Comparison of ENCODE assay signal across 10 mouse cellular contexts in genomic region chr6:83122961-83123360, GRCm38 (mm10). TPM values are rescaled to one million over a fixed set of nuclear protein-coding genes. Genes with fewer than 3 reads are reported as not detected.
DNase-seq lines count a peak whose midpoint lies in the region; ATAC-seq and TF ChIP-seq lines count a peak whose summit lies in the region.
"Had no signal": no experiment of that assay in that cellular context is flagged by ENCODE, and none has a peak within 500 bp of the region (broad histone marks: within the 10 kb centered on the region; RNA-seq: fewer than 3 reads in every experiment).

No protein-coding gene starts in this region.

- ATAC-seq in heart, embryonic 13.5 days (ENCODE audit: extremely low read depth, insufficient number of reproducible peaks, low FRiP score, low TSS enrichment): no peak
- ATAC-seq in forebrain, embryonic 12.5 days (ENCODE audit: low FRiP score): no peak
- ATAC-seq in liver, embryonic 13.5 days (ENCODE audit: low read depth): no peak
- ATAC-seq in CD4-positive, CD25-positive, alpha-beta regulatory T cell, adult 4 months: no peak
- no peak for ATAC-seq in frontal cortex, adult (ENCODE audit: low TSS enrichment)

- 84% methylated on average over 5 of the region's 5 CpGs for WGBS in heart, embryonic 13.5 days
- 84% methylated on average over 5 of the region's 5 CpGs for WGBS in forebrain, embryonic 12.5 days
- WGBS in liver, embryonic 13.5 days (ENCODE audit: insufficient replicate concordance): 89% methylated on average over 5 of the region's 5 CpGs

- no peaks in the 10 kb centered on the region for H3K9me3 ChIP-seq in heart, embryonic 13.5 days
- H3K9me3 ChIP-seq in E14TG2a.4 (ENCODE audit: low read length): no peaks in the 10 kb centered on the region
- H3K9me3 ChIP-seq in forebrain, embryonic 12.5 days: no peaks in the 10 kb centered on the region
- no peaks in the 10 kb centered on the region for H3K9me3 ChIP-seq in liver, embryonic 13.5 days (replicated peaks)

- peak overlapping the region; percentile 99 for H3K4me2 ChIP-seq in heart, embryonic 13.5 days
- H3K4me2 ChIP-seq in forebrain, embryonic 12.5 days: peak overlapping the region; percentile 94
- H3K4me2 ChIP-seq in liver, embryonic 13.5 days: peak overlapping the region; percentile 97

- peaks cover 45% of the 10 kb centered on the region for H3K4me1 ChIP-seq in heart, embryonic 13.5 days
- H3K4me1 ChIP-seq in E14TG2a.4 (replicated peaks; ENCODE audit: low read depth, low read length): peaks cover 60% of the 10 kb centered on the region
- H3K4me1 ChIP-seq in forebrain, embryonic 12.5 days: peaks cover 46% of the 10 kb centered on the region
- H3K4me1 ChIP-seq in liver, embryonic 13.5 days (replicated peaks): peaks cover 59% of the 10 kb centered on the region

- peak overlapping the region; percentile 94; the same call in 1 of the 2 replicates for H3K9ac ChIP-seq in heart, embryonic 13.5 days
- peak overlapping the region; percentile 88 for H3K9ac ChIP-seq in forebrain, embryonic 12.5 days
- H3K9ac ChIP-seq in liver, embryonic 13.5 days: peak overlapping the region; percentile 83

- intact Hi-C loops in heart, postnatal 36 days (cut with DNase I): no loop called here

- no peaks in the 10 kb centered on the region for H3K27me3 ChIP-seq in heart, embryonic 13.5 days (replicated peaks)
- no peaks in the 10 kb centered on the region for H3K27me3 ChIP-seq in E14TG2a.4 (ENCODE audit: insufficient read depth, low read length)
- H3K27me3 ChIP-seq in forebrain, embryonic 12.5 days: no peaks in the 10 kb centered on the region
- no peaks in the 10 kb centered on the region for H3K27me3 ChIP-seq in liver, embryonic 13.5 days

- no peak for DNase-seq in heart, postnatal 36 days
- DNase-seq in liver, embryonic 13.5 days: no peak
- no peak for DNase-seq in cerebellum, postnatal 25 days
- DNase-seq: cerebellum, adult 9-11 months; thymus, postnatal 25 days had no signal

- H3K4me3 ChIP-seq in heart, embryonic 13.5 days: peak overlapping the region; percentile 80
- H3K4me3 ChIP-seq in E14TG2a.4 (replicated peaks; ENCODE audit: low read length): 0 out of 2 replicates have a peak overlapping the region, but pooled peaks have one; percentile 91
- H3K4me3 ChIP-seq in forebrain, embryonic 12.5 days (replicated peaks): peak overlapping the region; percentile 79
- peak overlapping the region; percentile 73 for H3K4me3 ChIP-seq in liver, embryonic 13.5 days (replicated peaks)

- TF ChIP-seq CTCF in E14TG2a.4 (conservative IDR thresholded peaks at IDR 0.05; ENCODE audit: low read length): no peak

- peaks cover 23% of the 10 kb centered on the region for H3K36me3 ChIP-seq in heart, embryonic 13.5 days
- H3K36me3 ChIP-seq in E14TG2a.4 (ENCODE audit: insufficient read depth, low read length): peaks cover 32% of the 10 kb centered on the region
- peaks cover 29% of the 10 kb centered on the region for H3K36me3 ChIP-seq in forebrain, embryonic 12.5 days (replicated peaks)
- peaks cover 27% of the 10 kb centered on the region for H3K36me3 ChIP-seq in liver, embryonic 13.5 days

- H3K27ac ChIP-seq in heart, embryonic 13.5 days (replicated peaks): no peak overlapping the region
- peak overlapping the region; percentile 99 for H3K27ac ChIP-seq in forebrain, embryonic 12.5 days
- H3K27ac ChIP-seq in liver, embryonic 13.5 days: peak overlapping the region; percentile 94

RNA-seq across cellular contexts. Expression of gene Wbp1, which starts 1.6 kb away (rescaled TPM):
- 88.8 and 99.2 TPM in 2 replicates for polyA plus RNA-seq in heart, embryonic 13.5 days (2015; fragmentation: Nextera tagmentation; extraction: Ambion mirVana)
- 10 to 100 TPM; 71.0 to 71.7 TPM for total RNA-seq in heart, postnatal 36 days (2021)
- polyA plus RNA-seq in forebrain, embryonic 12.5 days (2016; fragmentation: Nextera tagmentation; extraction: Ambion mirVana): 202 and 219 TPM in 2 replicates
- 30.4 and 32.3 TPM in 2 replicates for polyA plus RNA-seq in liver, embryonic 13.5 days (2015; fragmentation: Nextera tagmentation; extraction: Ambion mirVana)
- 10 to 100 TPM; 20.4 to 23.6 TPM for polyA plus RNA-seq in CD4-positive, CD25-positive, alpha-beta regulatory T cell, adult 4 months (2017; shearing (Covaris generic))

RNA-seq across cellular contexts. Expression of gene Ino80b, which starts 2.3 kb away (rescaled TPM):
- 8.2 and 8.7 TPM in 2 replicates for polyA plus RNA-seq in heart, embryonic 13.5 days (2015; fragmentation: Nextera tagmentation; extraction: Ambion mirVana)
- 10 to 100 TPM; 14.5 to 16.0 TPM for total RNA-seq in heart, postnatal 36 days (2021)
- 19.0 and 20.6 TPM in 2 replicates for polyA plus RNA-seq in forebrain, embryonic 12.5 days (2016; fragmentation: Nextera tagmentation; extraction: Ambion mirVana)
- 6.3 and 7.2 TPM in 2 replicates for polyA plus RNA-seq in liver, embryonic 13.5 days (2015; fragmentation: Nextera tagmentation; extraction: Ambion mirVana)
- 1 to 10 TPM in 1 of 2 experiments, under 1 TPM in 1; 0.56 to 3.3 TPM for polyA plus RNA-seq in CD4-positive, CD25-positive, alpha-beta regulatory T cell, adult 4 months (2017; shearing (Covaris generic))

RNA-seq across cellular contexts. Expression of gene Mogs, which starts 7.7 kb away (rescaled TPM):
- 18.5 and 22.0 TPM in 2 replicates for polyA plus RNA-seq in heart, embryonic 13.5 days (2015; fragmentation: Nextera tagmentation; extraction: Ambion mirVana)
- total RNA-seq in heart, postnatal 36 days (2021): 1 to 10 TPM; 8.2 to 8.8 TPM
- polyA plus RNA-seq in forebrain, embryonic 12.5 days (2016; fragmentation: Nextera tagmentation; extraction: Ambion mirVana): 37.4 and 38.6 TPM in 2 replicates
- 44.9 and 46.7 TPM in 2 replicates for polyA plus RNA-seq in liver, embryonic 13.5 days (2015; fragmentation: Nextera tagmentation; extraction: Ambion mirVana)
- polyA plus RNA-seq in CD4-positive, CD25-positive, alpha-beta regulatory T cell, adult 4 months (2017; shearing (Covaris generic)): 10 to 100 TPM in 1 of 2 experiments, 1 to 10 TPM in 1; 6.5 to 16.0 TPM

RNA-seq across cellular contexts. Expression of gene Rtkn, which starts 12.3 kb away (rescaled TPM):
- 19.5 and 21.6 TPM in 2 replicates for polyA plus RNA-seq in heart, embryonic 13.5 days (2015; fragmentation: Nextera tagmentation; extraction: Ambion mirVana)
- total RNA-seq in heart, postnatal 36 days (2021): 1 to 10 TPM; 4.6 to 5.5 TPM
- polyA plus RNA-seq in forebrain, embryonic 12.5 days (2016; fragmentation: Nextera tagmentation; extraction: Ambion mirVana): 19.9 and 20.1 TPM in 2 replicates
- polyA plus RNA-seq in liver, embryonic 13.5 days (2015; fragmentation: Nextera tagmentation; extraction: Ambion mirVana): 10.1 and 11.7 TPM in 2 replicates
- polyA plus RNA-seq in CD4-positive, CD25-positive, alpha-beta regulatory T cell, adult 4 months (2017; shearing (Covaris generic)): under 1 TPM in 1 of 2 experiments, not detected in 1; 0.49 TPM

RNA-seq across cellular contexts. Expression of gene Mrpl53, which starts 14.1 kb away (rescaled TPM):
- polyA plus RNA-seq in heart, embryonic 13.5 days (2015; fragmentation: Nextera tagmentation; extraction: Ambion mirVana): 134 and 176 TPM in 2 replicates
- total RNA-seq in heart, postnatal 36 days (2021): 100 to 1,000 TPM; 123 to 132 TPM
- polyA plus RNA-seq in forebrain, embryonic 12.5 days (2016; fragmentation: Nextera tagmentation; extraction: Ambion mirVana): 117 TPM in 2 replicates
- polyA plus RNA-seq in liver, embryonic 13.5 days (2015; fragmentation: Nextera tagmentation; extraction: Ambion mirVana): 94.5 and 99.8 TPM in 2 replicates
- polyA plus RNA-seq in CD4-positive, CD25-positive, alpha-beta regulatory T cell, adult 4 months (2017; shearing (Covaris generic)): 10 to 100 TPM; 57.0 to 61.5 TPM
